Mouse (Mus musculus) limb, embryonic 13.5 days (tissue): ENCODE data around the gene Ublcp1. TPM values are rescaled to one million over a fixed set of nuclear protein-coding genes. Genes with fewer than 3 reads are reported as not detected.
"Not testable (repeated sequence)": the region's sequence is repeated elsewhere in the genome, so short reads cannot be mapped to it uniquely, and the experiment has no call there.

Experiments
- ATAC-seq: fragments of 200-750 bp; cut with Nextera tagmentation; 2 replicates; pipeline ENCODE4 v1.8.0; 2017; ENCODE audit warnings: low read depth, moderate number of reproducible peaks, moderate TSS enrichment; ENCODE audit not compliant: low FRiP score
- H3K27ac ChIP-seq: fragments of 300-500 bp; sonication (generic); 2 replicates; pipeline ENCODE4 v1.5.1; 2015; ENCODE audit warnings: inconsistent platforms, mild to moderate bottlenecking, moderate library complexity
- H3K27me3 ChIP-seq: fragments of 300-500 bp; sonication (generic); 2 replicates; pipeline ENCODE4 v1.6.1; 2015; ENCODE audit warnings: mild to moderate bottlenecking, inconsistent platforms
- H3K36me3 ChIP-seq: fragments of 300-500 bp; sonication (generic); 2 replicates; pipeline ENCODE4 v1.6.1; 2015; ENCODE audit warnings: inconsistent platforms, mild to moderate bottlenecking, moderate library complexity
- H3K4me1 ChIP-seq: fragments of 300-500 bp; sonication (generic); 2 replicates; pipeline ENCODE4 v1.6.1; 2015; ENCODE audit warnings: inconsistent platforms
- H3K4me2 ChIP-seq: fragments of 300-500 bp; sonication (generic); replicated peaks from 2 replicates; pipeline ENCODE4 v1.6.1; 2015; ENCODE audit warnings: inconsistent platforms, mild to moderate bottlenecking, moderate library complexity
- H3K4me3 ChIP-seq: fragments of 300-500 bp; sonication (generic); 2 replicates; pipeline ENCODE4 v1.5.1; 2015; ENCODE audit warnings: moderate library complexity, mild to moderate bottlenecking, inconsistent platforms
- H3K9ac ChIP-seq: fragments of 300-500 bp; sonication (generic); 2 replicates; pipeline ENCODE4 v1.6.1; 2015; ENCODE audit warnings: mild to moderate bottlenecking, inconsistent platforms
- H3K9me3 ChIP-seq: fragments of 300-500 bp; sonication (generic); 2 replicates; pipeline ENCODE4 v1.6.1; 2016; ENCODE audit warnings: inconsistent platforms
- WGBS: fragments of 180-500 bp; shearing (Covaris S2); methylation state at CpG from one replicate; pipeline ENCODE4 v1.1.7; 2015; 5-methylcytosine and 5-hydroxymethylcytosine counted together
- polyA plus RNA-seq: library from polyadenylated mRNA; unstranded; fragments of >200 nt; fragmentation: Nextera tagmentation; extraction: Ambion mirVana; gene quantifications from 2 replicates; pipeline ENCODE4 v1.2.1, GENCODE M21; 2015

Gene Ublcp1
- polyA plus RNA-seq, 1 experiment from 2014 or later: 65.2 TPM

DNA sequence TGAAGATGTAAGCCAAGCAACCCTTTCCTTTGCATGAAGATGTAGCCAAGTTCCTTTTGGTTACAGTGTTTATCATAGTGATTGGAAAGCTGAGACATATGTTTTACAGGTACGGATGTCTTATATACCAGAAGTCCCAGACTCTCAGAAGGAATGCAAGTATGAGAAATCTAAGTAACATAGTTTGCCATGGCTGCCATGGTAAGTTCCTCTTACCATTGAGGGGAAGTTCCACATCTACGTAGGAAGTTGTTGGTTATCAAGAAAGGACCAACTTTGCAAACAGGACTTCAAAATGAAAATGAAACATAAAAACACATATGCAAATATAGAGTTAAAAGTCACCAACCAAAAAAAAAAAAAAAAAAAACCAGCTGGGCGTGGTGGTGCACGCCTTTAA, 8.1 kb upstream of the Ublcp1 start:
- no peak overlapping the region for H3K27ac ChIP-seq
- H3K4me1 ChIP-seq: no peaks in the 10 kb centered on the region
- no peaks in the 10 kb centered on the region for H3K36me3 ChIP-seq
- H3K4me3 ChIP-seq: no peak overlapping the region
- H3K4me2 ChIP-seq: no peak overlapping the region
- no peak for ATAC-seq
- H3K27me3 ChIP-seq: no peaks in the 10 kb centered on the region
- 79% methylated on average over 4 of the region's 4 CpGs for WGBS
- no peaks in the 10 kb centered on the region for H3K9me3 ChIP-seq
- H3K9ac ChIP-seq: no peak overlapping the region

DNA sequence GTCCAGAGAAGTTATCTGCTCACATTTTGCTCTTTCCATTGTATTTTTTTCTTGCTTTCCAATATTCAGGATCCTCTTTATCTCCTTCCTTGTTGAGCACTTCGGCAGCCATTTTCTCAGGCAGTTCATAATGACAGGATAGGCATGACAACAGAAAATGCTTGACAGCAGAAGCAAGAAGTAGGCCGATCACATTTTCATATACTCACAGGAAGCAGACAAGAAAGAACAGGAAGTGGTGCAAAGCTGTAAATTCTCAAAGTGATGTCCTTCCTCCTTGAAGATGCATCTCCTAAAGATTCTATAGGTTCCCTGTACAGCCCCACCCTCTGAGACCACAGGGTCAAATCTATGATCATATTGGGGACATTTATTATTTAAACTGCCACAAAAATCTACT, 6.1 kb upstream of the Ublcp1 start:
- WGBS: 85% methylated on average over 2 of the region's 2 CpGs
- no peak for ATAC-seq
- Histone ChIP-seq H3K9me3 (no peaks in the 10 kb centered on the region), H3K27ac (no peak overlapping the region), H3K4me3 (no peak overlapping the region), H3K4me2 (no peak overlapping the region), H3K4me1 (peaks cover 4% of the 10 kb centered on the region), H3K27me3 (no peaks in the 10 kb centered on the region), H3K36me3 (no peaks in the 10 kb centered on the region), H3K9ac (no peak overlapping the region)

DNA sequence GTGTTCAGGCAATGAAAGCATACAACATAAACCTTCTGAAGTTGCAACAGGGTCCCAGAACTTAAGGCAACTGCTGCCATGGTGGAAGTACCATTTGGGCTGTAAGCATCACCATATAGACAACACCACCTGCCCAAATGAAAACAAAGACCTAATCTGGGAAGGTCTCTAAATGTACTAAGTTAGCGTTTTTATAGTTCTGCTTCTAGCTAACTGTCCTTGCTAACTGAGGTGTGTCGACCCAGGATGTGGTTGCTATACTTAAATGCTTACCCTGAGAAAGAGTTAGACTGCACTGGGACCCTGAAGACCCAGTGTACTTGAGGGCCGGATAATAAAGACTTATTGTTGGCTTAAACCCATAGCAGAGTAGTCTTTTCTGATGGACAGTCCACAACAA, 5.2 kb upstream of the Ublcp1 start:
- WGBS: 64% methylated on average over 3 of the region's 3 CpGs
- no peak for ATAC-seq

DNA sequence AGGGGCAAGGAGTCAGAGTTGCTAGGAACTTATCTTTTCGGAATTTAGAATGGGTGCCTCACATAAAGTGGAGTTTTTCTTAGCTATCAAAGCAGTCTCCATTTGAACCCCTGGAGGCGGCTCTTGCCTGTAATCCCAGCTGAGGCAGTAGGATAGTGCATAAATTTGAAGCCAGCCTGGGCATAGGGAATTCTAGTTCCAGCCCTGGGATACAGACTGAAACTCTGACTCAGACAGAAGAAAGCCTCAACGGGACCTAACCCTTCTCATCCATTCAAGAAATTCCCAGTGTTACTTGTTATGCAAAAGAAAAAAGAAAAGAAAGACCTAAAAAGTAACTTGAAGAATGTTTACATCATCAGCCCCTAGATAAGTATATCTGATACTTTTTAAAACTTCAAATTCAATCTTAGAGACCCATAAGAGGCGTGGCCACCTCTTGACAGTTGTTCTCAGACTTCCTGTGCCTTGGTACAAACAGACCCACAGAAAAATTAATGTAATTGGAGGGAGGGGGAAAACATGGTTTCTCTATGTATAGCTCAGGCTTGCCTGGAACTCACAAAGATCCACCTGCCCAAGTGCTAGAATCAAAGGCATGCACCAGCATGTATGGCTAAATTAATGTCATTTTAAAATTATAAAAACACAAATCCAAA, 1.2 kb upstream of the Ublcp1 start:
- Histone ChIP-seq H3K9ac (peak overlapping the region; percentile 94), H3K36me3 (no peaks in the 10 kb centered on the region), H3K4me3 (peak overlapping the region; percentile 98), H3K4me2 (peak overlapping the region; percentile 85), H3K9me3 (no peaks in the 10 kb centered on the region), H3K27ac (peak overlapping the region; percentile 88), H3K4me1 (peaks cover 12% of the 10 kb centered on the region), H3K27me3 (no peaks in the 10 kb centered on the region)
- WGBS: 21% methylated on average over 4 of the region's 4 CpGs
- no peak for ATAC-seq

More for the DNA sequence above, 5.2 kb upstream of the Ublcp1 start:
- Histone ChIP-seq H3K9ac (no peak overlapping the region), H3K4me2 (no peak overlapping the region), H3K4me1 (peaks cover 8% of the 10 kb centered on the region), H3K9me3 (no peaks in the 10 kb centered on the region), H3K27ac (no peak overlapping the region), H3K36me3 (no peaks in the 10 kb centered on the region), H3K4me3 (no peak overlapping the region), H3K27me3 (no peaks in the 10 kb centered on the region)

DNA sequence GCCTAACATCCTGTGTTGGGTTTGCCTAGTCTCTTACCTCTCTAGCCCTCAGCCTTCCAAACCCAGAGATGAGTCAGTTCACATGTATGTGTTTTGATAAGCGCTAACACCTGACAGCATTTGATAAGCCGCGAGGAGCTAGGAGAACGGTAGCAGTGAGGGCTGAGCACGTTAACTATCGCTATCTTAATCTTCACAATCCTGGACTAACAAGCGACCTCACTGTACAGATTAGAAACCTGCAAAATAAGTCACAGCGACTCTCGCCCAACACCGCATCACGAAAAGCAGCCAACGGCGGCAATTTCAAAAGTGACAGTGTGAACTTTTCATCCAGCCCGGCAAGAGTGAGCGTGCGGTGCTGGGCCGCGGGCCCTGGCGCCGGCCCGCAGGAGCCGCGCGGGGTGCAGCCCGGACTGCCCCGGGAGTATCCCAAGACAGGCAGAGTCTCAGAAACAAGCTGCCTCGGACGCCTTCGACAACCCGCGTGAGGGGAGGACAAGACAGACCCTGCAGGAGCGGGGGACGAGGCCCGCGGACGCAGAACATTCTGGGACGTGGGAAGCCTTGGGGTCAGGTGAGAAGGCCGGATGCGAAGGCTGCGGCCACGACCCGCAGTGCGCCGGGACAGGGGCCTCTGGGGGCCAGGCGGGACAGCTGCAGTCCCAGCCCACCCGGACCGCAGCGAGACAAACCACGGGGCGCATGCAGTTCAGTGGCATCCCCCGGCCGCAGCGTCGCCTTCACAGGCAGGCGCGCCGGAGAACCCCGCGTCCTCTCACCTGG, 459 bp downstream of the Ublcp1 start:
- Histone ChIP-seq H3K27ac (peak overlapping the region; percentile 88), H3K9ac (peak overlapping the region; percentile 94), H3K4me1 (peaks cover 12% of the 10 kb centered on the region), H3K9me3 (no peaks in the 10 kb centered on the region), H3K36me3 (peaks cover 7% of the 10 kb centered on the region), H3K4me3 (peak overlapping the region; percentile 98), H3K4me2 (peak overlapping the region; percentile 85), H3K27me3 (no peaks in the 10 kb centered on the region)
- WGBS: under 1% methylated on average over 59 of the region's 59 CpGs
- ATAC-seq: peak; percentile 79

DNA sequence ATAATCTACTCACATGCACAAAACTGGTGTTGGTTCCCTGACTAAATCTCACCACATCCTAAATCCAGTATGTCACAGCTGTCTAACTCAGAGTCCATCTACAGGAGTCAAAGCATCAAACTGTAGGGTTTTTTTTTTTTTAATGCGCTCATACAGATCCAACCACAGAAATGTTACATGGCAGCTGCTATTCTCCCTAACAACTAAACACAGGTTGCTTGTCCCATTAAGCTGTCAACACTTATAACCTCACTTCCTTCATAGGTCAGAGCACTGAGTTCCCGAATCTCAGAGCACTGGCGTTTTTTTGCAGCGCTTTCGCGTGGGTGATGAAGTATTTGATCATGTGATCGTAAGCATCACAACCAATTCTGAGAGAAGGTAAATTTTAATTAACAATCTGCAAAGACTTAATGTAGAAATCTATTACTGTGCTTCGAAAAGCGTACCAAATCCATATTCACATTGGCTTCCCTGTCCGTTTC, 1.9 kb downstream of the Ublcp1 start:
- H3K27ac ChIP-seq: no peak overlapping the region
- no peak overlapping the region for H3K9ac ChIP-seq

DNA sequence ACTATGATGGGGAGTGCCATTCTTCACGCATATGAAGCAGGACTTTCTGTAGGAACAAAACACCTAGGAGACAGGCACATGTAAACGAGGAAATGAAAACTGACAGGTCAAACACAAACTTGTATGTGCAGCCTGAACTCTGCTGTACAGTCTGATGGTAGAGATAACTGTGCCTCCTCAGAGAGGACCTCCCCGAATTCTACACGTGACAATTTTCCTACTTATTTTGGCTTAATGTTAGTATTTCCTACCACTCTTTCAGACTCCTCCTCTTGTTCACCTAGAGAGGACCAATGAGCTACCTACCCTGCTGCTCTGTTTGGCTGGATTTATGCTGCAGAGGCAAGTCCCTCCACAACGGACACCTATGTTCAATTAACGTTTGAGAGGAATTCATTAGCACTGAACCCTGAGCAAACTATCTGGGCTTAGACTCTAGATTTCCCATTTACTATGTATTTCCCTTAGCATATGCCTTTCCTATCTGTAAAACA, 3.3 kb downstream of the Ublcp1 start:
- no peak overlapping the region for H3K9ac ChIP-seq
- peaks cover 16% of the 10 kb centered on the region for H3K36me3 ChIP-seq
- no peak overlapping the region for H3K4me3 ChIP-seq
- H3K4me1 ChIP-seq: peaks cover 12% of the 10 kb centered on the region
- H3K27me3 ChIP-seq: no peaks in the 10 kb centered on the region
- H3K4me2 ChIP-seq: no peak overlapping the region
- no peaks in the 10 kb centered on the region for H3K9me3 ChIP-seq
- H3K27ac ChIP-seq: no peak overlapping the region
- no peak for ATAC-seq
- 81% methylated on average over 6 of the region's 6 CpGs for WGBS

More for the DNA sequence above, 1.9 kb downstream of the Ublcp1 start:
- Histone ChIP-seq H3K36me3 (peaks cover 11% of the 10 kb centered on the region), H3K27me3 (no peaks in the 10 kb centered on the region), H3K9me3 (no peaks in the 10 kb centered on the region), H3K4me3 (no peak overlapping the region), H3K4me1 (peaks cover 12% of the 10 kb centered on the region), H3K4me2 (no peak overlapping the region)
- 70% methylated on average over 10 of the region's 10 CpGs for WGBS
- ATAC-seq: no peak

DNA sequence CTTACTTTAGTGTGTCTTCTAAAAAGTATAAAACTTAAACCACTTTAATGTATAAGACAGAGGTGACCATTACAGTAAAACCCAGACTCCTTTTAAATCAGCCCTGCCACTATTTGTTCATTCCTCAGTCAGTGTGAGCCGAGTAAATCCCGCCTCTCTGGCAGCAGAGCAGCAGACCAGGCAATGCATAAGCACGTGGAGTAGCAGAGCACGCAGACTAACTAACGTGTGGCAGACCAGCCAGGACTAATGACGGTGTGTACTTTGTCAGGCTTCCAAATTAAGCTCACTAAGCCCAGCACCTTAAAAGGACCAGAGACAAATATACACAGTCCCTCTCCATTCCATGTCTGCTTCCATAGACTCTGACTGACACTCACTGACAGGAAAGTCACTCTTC, 8.8 kb downstream of the Ublcp1 start:
- no peaks in the 10 kb centered on the region for H3K4me1 ChIP-seq
- no peak overlapping the region for H3K4me3 ChIP-seq
- peaks cover 44% of the 10 kb centered on the region for H3K36me3 ChIP-seq
- 61% methylated on average over 6 of the region's 6 CpGs for WGBS
- H3K4me2 ChIP-seq: no peak overlapping the region
- H3K9me3 ChIP-seq: no peaks in the 10 kb centered on the region
- H3K9ac ChIP-seq: no peak overlapping the region
- no peaks in the 10 kb centered on the region for H3K27me3 ChIP-seq
- ATAC-seq: no peak
- H3K27ac ChIP-seq: no peak overlapping the region

DNA sequence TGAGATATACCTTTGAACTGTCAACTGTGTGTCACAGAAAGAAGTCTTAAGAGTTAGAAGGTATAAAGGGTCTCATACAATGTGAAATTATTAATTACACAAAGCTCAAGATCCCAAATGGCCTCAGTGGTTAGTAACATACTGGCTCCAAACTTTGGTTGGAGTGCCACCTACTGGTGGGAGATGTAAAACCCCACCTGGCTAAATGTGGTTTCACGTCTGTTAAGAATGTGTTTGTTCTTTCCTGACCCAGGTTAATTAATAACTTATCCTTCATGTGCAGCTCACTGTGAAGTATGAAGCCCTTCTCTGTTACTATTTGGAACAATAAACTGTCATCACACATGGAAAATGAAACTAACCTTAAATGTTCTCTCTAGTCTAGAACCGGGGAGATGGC, 16.9 kb downstream of the Ublcp1 start:
- H3K4me3 ChIP-seq: no peak overlapping the region
- no peak for ATAC-seq
- no peaks in the 10 kb centered on the region for H3K27me3 ChIP-seq
- H3K36me3 ChIP-seq: peaks cover 35% of the 10 kb centered on the region
- H3K4me1 ChIP-seq: no peaks in the 10 kb centered on the region
- no peak overlapping the region for H3K27ac ChIP-seq
- WGBS: 62% methylated on average over 2 of the region's 2 CpGs
- no peak overlapping the region for H3K9ac ChIP-seq
- no peak overlapping the region for H3K4me2 ChIP-seq
- H3K9me3 ChIP-seq: no peaks in the 10 kb centered on the region

DNA sequence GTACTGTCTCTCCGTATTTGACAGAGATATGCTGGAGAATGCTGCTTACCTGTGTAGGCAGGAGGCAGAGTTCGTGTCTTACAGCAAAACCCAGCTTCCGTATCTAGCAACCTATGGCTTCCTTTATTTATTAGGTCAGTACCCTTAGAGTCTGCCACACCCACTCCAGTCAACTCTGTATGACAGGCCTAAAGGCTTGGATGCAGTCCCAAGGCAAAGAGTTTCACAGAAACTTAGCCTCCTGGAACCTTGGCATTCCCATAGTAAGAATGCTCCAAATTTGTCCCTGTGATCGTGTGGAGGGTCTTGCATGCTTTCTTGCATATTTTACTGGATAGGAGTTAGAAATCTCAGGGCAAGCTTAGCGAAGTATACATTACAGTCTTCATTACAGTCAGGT, 18.3 kb downstream of the Ublcp1 start:
- H3K4me3 ChIP-seq, H3K27ac ChIP-seq, H3K9me3 ChIP-seq, ATAC-seq, H3K27me3 ChIP-seq, H3K4me2 ChIP-seq, H3K9ac ChIP-seq, H3K4me1 ChIP-seq: not testable (repeated sequence)
- WGBS: 91% methylated on average over 5 of the region's 5 CpGs
- peaks cover 28% of the 10 kb centered on the region for H3K36me3 ChIP-seq

DNA sequence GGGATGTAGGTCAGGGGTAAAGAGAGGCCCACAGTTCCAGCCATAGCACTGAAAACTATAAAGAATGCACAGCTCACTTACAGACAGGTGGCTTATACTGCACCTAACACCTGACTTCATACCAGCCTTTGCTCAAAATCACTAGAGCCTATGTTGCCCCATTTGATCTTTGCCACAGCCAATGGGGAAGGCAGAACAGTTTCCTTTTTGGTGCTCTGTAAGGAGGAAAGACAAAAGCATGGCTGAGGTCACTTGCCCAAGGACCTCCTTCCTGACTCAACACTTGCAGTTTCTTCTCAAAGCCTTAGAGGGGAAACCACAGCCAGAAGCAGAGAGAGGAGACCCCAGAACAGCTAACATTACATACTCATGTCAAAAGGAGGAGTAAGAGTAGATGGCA, 19.3 kb downstream of the Ublcp1 start:
- no peak overlapping the region for H3K4me3 ChIP-seq
- H3K36me3 ChIP-seq: peaks cover 20% of the 10 kb centered on the region
- H3K4me2 ChIP-seq: no peak overlapping the region
- no peaks in the 10 kb centered on the region for H3K27me3 ChIP-seq
- H3K9ac ChIP-seq: no peak overlapping the region
- no peaks in the 10 kb centered on the region for H3K9me3 ChIP-seq
- no peak for ATAC-seq
- H3K27ac ChIP-seq: no peak overlapping the region
- no peaks in the 10 kb centered on the region for H3K4me1 ChIP-seq

DNA sequence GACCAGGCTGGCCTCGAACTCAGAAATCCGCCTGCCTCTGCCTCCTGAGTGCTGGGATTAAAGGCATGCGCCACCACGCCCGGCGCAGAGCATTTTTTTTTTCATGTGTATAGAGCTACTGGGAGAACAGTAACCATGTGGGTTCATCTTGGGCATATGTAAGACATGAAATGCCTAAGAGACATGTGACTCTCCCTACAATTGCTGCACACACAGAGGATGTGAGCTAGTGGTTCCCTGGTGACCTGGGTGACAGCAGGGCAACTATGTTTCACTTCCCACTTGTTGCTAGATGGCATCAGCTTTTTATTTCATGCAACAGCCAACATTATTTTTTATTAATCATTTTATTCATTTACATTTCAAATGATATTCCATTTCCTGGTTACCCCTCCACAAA, 32.5 kb downstream of the Ublcp1 start:
- no peaks in the 10 kb centered on the region for H3K9me3 ChIP-seq
- H3K27ac ChIP-seq: no peak overlapping the region
- no peak overlapping the region for H3K9ac ChIP-seq
- no peaks in the 10 kb centered on the region for H3K36me3 ChIP-seq
- H3K4me3 ChIP-seq: no peak overlapping the region
- no peaks in the 10 kb centered on the region for H3K27me3 ChIP-seq
- WGBS: 91% methylated on average over 6 of the region's 6 CpGs
- H3K4me1 ChIP-seq: no peaks in the 10 kb centered on the region
- no peak for ATAC-seq
- H3K4me2 ChIP-seq: no peak overlapping the region
